Mouse (Mus musculus): ENCODE results near the gene Fam169b. TPM values are rescaled to one million over a fixed set of nuclear protein-coding genes. Genes with fewer than 3 reads are reported as not detected.
"Not testable (repeated sequence)": the region's sequence is repeated elsewhere in the genome, so short reads cannot be mapped to it uniquely, and the experiment has no call there.

The Fam169b gene
- total and polyA plus RNA-seq, 3 experiments: 0.07 TPM; not detected in 2

GRCm38 (mm10) chr7:68264531-68264930, 9.1 kb upstream of the Fam169b start:
- peak; percentile 15 for DNase-seq

GRCm38 (mm10) chr7:68265391-68265790, 8.2 kb upstream of the Fam169b start:
- DNase-seq: no peak

- no peak for DNase-seq
Observed at GRCm38 (mm10) chr7:68266691-68267090, 6.9 kb upstream of the Fam169b start.

- no peak for DNase-seq
Observed at GRCm38 (mm10) chr7:68270551-68270950, 3.1 kb upstream of the Fam169b start.

- no peak for DNase-seq
Observed at GRCm38 (mm10) chr7:68271816-68272215, 1.8 kb upstream of the Fam169b start.

- DNase-seq: no peak
Observed at GRCm38 (mm10) chr7:68272607-68273006, 1.0 kb upstream of the Fam169b start.

- no peak for DNase-seq
Observed at GRCm38 (mm10) chr7:68274218-68274617, 579 bp downstream of the Fam169b start.

GRCm38 (mm10) chr7:68274951-68275350, 1.3 kb downstream of the Fam169b start:
- DNase-seq: no peak

GRCm38 (mm10) chr7:68275445-68275837, 1.8 kb downstream of the Fam169b start:
- DNase-seq: not testable (repeated sequence)

- DNase-seq: peak; percentile 20
Observed at GRCm38 (mm10) chr7:68275838-68276731, 2.4 kb downstream of the Fam169b start.

GRCm38 (mm10) chr7:68277054-68277896, 3.6 kb downstream of the Fam169b start:
- no peak for DNase-seq

- no peak for DNase-seq
Observed at GRCm38 (mm10) chr7:68277897-68278270, 4.2 kb downstream of the Fam169b start.

- no peak for DNase-seq
Observed at GRCm38 (mm10) chr7:68278385-68278784, 4.7 kb downstream of the Fam169b start.

- DNase-seq: no peak
Observed at GRCm38 (mm10) chr7:68278908-68279307, 5.3 kb downstream of the Fam169b start.

GRCm38 (mm10) chr7:68279481-68279880, 5.8 kb downstream of the Fam169b start:
- no peak for DNase-seq

GRCm38 (mm10) chr7:68280352-68280869, 6.8 kb downstream of the Fam169b start:
- DNase-seq: no peak

GRCm38 (mm10) chr7:68281341-68281740, 7.7 kb downstream of the Fam169b start:
- DNase-seq: no peak

- DNase-seq: no peak
Observed at GRCm38 (mm10) chr7:68282304-68283132, 8.9 kb downstream of the Fam169b start.

- not testable (repeated sequence) for DNase-seq
Observed at GRCm38 (mm10) chr7:68283133-68283520, 9.5 kb downstream of the Fam169b start.

- no peak for DNase-seq
Observed at GRCm38 (mm10) chr7:68283776-68284175, 10.1 kb downstream of the Fam169b start.

- no peak for DNase-seq
Observed at GRCm38 (mm10) chr7:68285851-68286298, 12.2 kb downstream of the Fam169b start.

Data from adrenal gland, adult 2 months (tissue).